Mouse (Mus musculus) limb, embryonic 14.5 days (tissue): ENCODE data around the gene Enpp3. TPM values are rescaled to one million over a fixed set of nuclear protein-coding genes. Genes with fewer than 3 reads are reported as not detected.

Experiments
- ATAC-seq: fragments of 200-750 bp; cut with Nextera tagmentation; 2 replicates; pipeline ENCODE4 v1.8.0; 2017; ENCODE audit warnings: low read depth, moderate number of reproducible peaks, moderate TSS enrichment; ENCODE audit not compliant: low FRiP score
- DNase-seq: peaks from one replicate; pipeline ENCODE4 v3.0.0-alpha.2; 2015; ENCODE audit warnings: low spot score
- H3K27ac ChIP-seq: fragments of 300-500 bp; sonication (generic); replicated peaks from 2 replicates; pipeline ENCODE4 v1.5.1; 2014; ENCODE audit warnings: low read depth, mild to moderate bottlenecking, low read length, moderate library complexity, mixed read lengths
- H3K27me3 ChIP-seq: fragments of 300-500 bp; sonication (generic); 2 replicates; pipeline ENCODE4 v1.6.1; 2014; ENCODE audit warnings: low read length, mixed read lengths; ENCODE audit not compliant: control insufficient read depth, insufficient read depth
- H3K36me3 ChIP-seq: fragments of 300-500 bp; sonication (generic); 2 replicates; pipeline ENCODE4 v1.6.1; 2014; ENCODE audit warnings: mild to moderate bottlenecking, low read length, moderate library complexity, mixed read lengths; ENCODE audit not compliant: control insufficient read depth, insufficient read depth
- H3K4me1 ChIP-seq: fragments of 300-500 bp; sonication (generic); 2 replicates; pipeline ENCODE4 v1.6.1; 2014; ENCODE audit warnings: antibody characterized with exemption, low read length, mixed read lengths; ENCODE audit not compliant: control insufficient read depth, insufficient read depth
- H3K4me2 ChIP-seq: fragments of 300-500 bp; sonication (generic); replicated peaks from 2 replicates; pipeline ENCODE4 v1.6.1; 2014; ENCODE audit warnings: low read depth, mild to moderate bottlenecking, low read length, moderate library complexity; ENCODE audit not compliant: severe bottlenecking
- H3K4me3 ChIP-seq: fragments of 300-500 bp; sonication (generic); replicated peaks from 2 replicates; pipeline ENCODE4 v1.5.1; 2014; ENCODE audit warnings: low read length
- H3K9ac ChIP-seq: fragments of 300-500 bp; sonication (generic); 2 replicates; pipeline ENCODE4 v1.6.1; 2014; ENCODE audit warnings: mild to moderate bottlenecking, low read depth, low read length, moderate library complexity; ENCODE audit not compliant: severe bottlenecking
- H3K9me3 ChIP-seq: fragments of 300-500 bp; sonication (generic); 2 replicates; pipeline ENCODE4 v1.6.1; 2016; ENCODE audit warnings: low read length; ENCODE audit not compliant: control insufficient read depth
- POLR2A ChIP-seq: fragments of 200-500 bp; IDR thresholded peaks from 2 replicates; pipeline ENCODE4 v1.8.0; 2012; ENCODE audit warnings: inconsistent platforms, mild to moderate bottlenecking, moderate library complexity, borderline replicate concordance; ENCODE audit not compliant: insufficient read depth, insufficient read length; ENCODE audit errors: extremely low read depth
- WGBS: fragments of 180-500 bp; shearing (Covaris S2); extraction: QIAGEN DNeasy Blood & Tissue Kit; methylation state at CpG from one replicate; pipeline ENCODE4 v1.1.7; 2014; 5-methylcytosine and 5-hydroxymethylcytosine counted together
- polyA plus RNA-seq, 2 experiments: library from polyadenylated mRNA; depleted of rRNA in 1 of 2; stranded (reverse) in 1 of 2; unstranded in 1 of 2; fragments of >200 nt; fragmentation: Nextera tagmentation in 1 of 2; extraction: Ambion mirVana in 1 of 2; gene quantifications; 2 replicates each; pipeline versions ENCODE4 v1.2.1 to v1.2.3; 2012 to 2014

Gene Enpp3
- polyA plus RNA-seq, 2 experiments = 6.0 to 8.0 TPM

- Histone ChIP-seq H3K4me3 (peak overlapping the region; percentile 15), H3K36me3 (no peaks in the 10 kb centered on the region), H3K9me3 (no peaks in the 10 kb centered on the region), H3K27ac (peak overlapping the region; percentile 64), H3K27me3 (no peaks in the 10 kb centered on the region), H3K4me1 (peaks cover 13% of the 10 kb centered on the region), H3K4me2 (peak overlapping the region; percentile 28), H3K9ac (no peak overlapping the region)
- TF ChIP-seq POLR2A = no peak
- peak; percentile 29 for DNase-seq
- WGBS = 54% methylated on average over 11 of the region's 11 CpGs
- no peak for ATAC-seq
Measured at GRCm38 (mm10) chr10:24754251-24754835, 88.3 kb downstream of the Enpp3 start.

- Histone ChIP-seq H3K27me3 (no peaks in the 10 kb centered on the region), H3K4me1 (peaks cover 13% of the 10 kb centered on the region), H3K4me2 (peak overlapping the region; percentile 28), H3K4me3 (peak overlapping the region; percentile 15; the same call in 1 of the 2 replicates), H3K9me3 (no peaks in the 10 kb centered on the region), H3K27ac (no peak overlapping the region), H3K36me3 (no peaks in the 10 kb centered on the region), H3K9ac (no peak overlapping the region)
- DNase-seq (no peak), ATAC-seq (no peak)
- no peak for TF ChIP-seq POLR2A
- WGBS = 67% methylated on average over 16 of the region's 16 CpGs
Measured at GRCm38 (mm10) chr10:24753536-24754250, 88.9 kb downstream of the Enpp3 start.

GRCm38 (mm10) chr10:24742950-24743487 is 99.6 kb downstream of the Enpp3 start:
- no peak overlapping the region for H3K9ac ChIP-seq
- 30% methylated on average over 11 of the region's 13 CpGs for WGBS
- no peaks in the 10 kb centered on the region for H3K36me3 ChIP-seq
- no peaks in the 10 kb centered on the region for H3K27me3 ChIP-seq
- peak overlapping the region; percentile 56 for H3K27ac ChIP-seq
- H3K4me1 ChIP-seq = peaks cover 4% of the 10 kb centered on the region; the same call in 1 of the 2 replicates
- H3K4me2 ChIP-seq = peak overlapping the region; percentile 32
- H3K9me3 ChIP-seq = no peaks in the 10 kb centered on the region
- TF ChIP-seq POLR2A = no peak
- no peak overlapping the region for H3K4me3 ChIP-seq
- ATAC-seq = peak; percentile 26; the same call in 1 of the 2 replicates
- DNase-seq = peak; percentile 50

- H3K9ac ChIP-seq = no peak overlapping the region
- TF ChIP-seq POLR2A = no peak
- H3K4me3 ChIP-seq = no peak overlapping the region
- no peaks in the 10 kb centered on the region for H3K9me3 ChIP-seq
- H3K36me3 ChIP-seq = no peaks in the 10 kb centered on the region
- no peaks in the 10 kb centered on the region for H3K27me3 ChIP-seq
- DNase-seq = no peak
- ATAC-seq = no peak
- 61% methylated on average over 7 of the region's 7 CpGs for WGBS
- no peak overlapping the region for H3K4me2 ChIP-seq
- H3K4me1 ChIP-seq = peaks cover 4% of the 10 kb centered on the region; the same call in 1 of the 2 replicates
- H3K27ac ChIP-seq = no peak overlapping the region
Measured at GRCm38 (mm10) chr10:24741229-24742198, 101.1 kb downstream of the Enpp3 start.

- WGBS = 66% methylated on average over 2 of the region's 2 CpGs
- no peaks in the 10 kb centered on the region for H3K9me3 ChIP-seq
- no peaks in the 10 kb centered on the region for H3K36me3 ChIP-seq
- H3K4me2 ChIP-seq = no peak overlapping the region
- H3K27me3 ChIP-seq = no peaks in the 10 kb centered on the region
- no peak overlapping the region for H3K4me3 ChIP-seq
- no peak for ATAC-seq
- H3K4me1 ChIP-seq = peaks cover 4% of the 10 kb centered on the region; the same call in 1 of the 2 replicates
- H3K9ac ChIP-seq = no peak overlapping the region
- no peak for DNase-seq
- no peak for TF ChIP-seq POLR2A
- no peak overlapping the region for H3K27ac ChIP-seq
Measured at GRCm38 (mm10) chr10:24739171-24739570, 103.5 kb downstream of the Enpp3 start.
